Mouse (Mus musculus) embryonic fibroblast, embryonic 13.5 days (primary cell): ENCODE measurements around the gene Rbm14. TPM values are rescaled to one million over a fixed set of nuclear protein-coding genes. Genes with fewer than 3 reads are reported as not detected.
"Not testable (repeated sequence)": the region's sequence is repeated elsewhere in the genome, so short reads cannot be mapped to it uniquely, and the experiment has no call there.

Experiments used
- H3K27ac ChIP-seq: 2 replicates; pipeline ENCODE4 v1.5.1; 2012; ENCODE audit warnings: low read length, control low read depth, inconsistent platforms; ENCODE audit not compliant: insufficient read depth
- H3K4me1 ChIP-seq: 2 replicates; pipeline ENCODE4 v1.6.1; 2011; ENCODE audit warnings: low read length; ENCODE audit not compliant: control insufficient read depth, insufficient read depth
- H3K4me3 ChIP-seq: 2 replicates; pipeline ENCODE4 v1.5.1; 2011; ENCODE audit warnings: mild to moderate bottlenecking, control low read depth, low read length; ENCODE audit not compliant: insufficient read depth
- CTCF ChIP-seq: IDR thresholded peaks from 2 replicates; pipeline ENCODE4 v1.5.1; 2011; ENCODE audit warnings: mild to moderate bottlenecking, control low read depth, low read length, moderate library complexity, borderline replicate concordance; ENCODE audit not compliant: insufficient read depth
- POLR2A ChIP-seq: IDR thresholded peaks from 2 replicates; pipeline ENCODE4 v1.6.1; 2011; ENCODE audit warnings: low read depth, mild to moderate bottlenecking, control low read depth, low read length, moderate library complexity
- polyA plus RNA-seq: library from polyadenylated mRNA; stranded (reverse); fragments of >200 nt; gene quantifications from 2 replicates; pipeline ENCODE4 v1.2.4, GENCODE M21; 2011; ENCODE audit warnings: low read depth; ENCODE audit not compliant: missing spikeins, insufficient read length

Gene Rbm14
- polyA plus RNA-seq, 1 experiment, result 33.6 TPM

- 0 out of 2 replicates have a peak, but pooled peaks cover 2% of the 10 kb centered on the region for H3K4me1 ChIP-seq
- peak within 1 kb of the TSS; percentile 85 for H3K27ac ChIP-seq
- H3K4me3 ChIP-seq, result peak within 1 kb of the TSS; percentile 96
- TF ChIP-seq POLR2A (peak; percentile 77), CTCF (no peak)
These were observed 17.5 kb downstream of the Rbm14 start, which contains the start of gene Rbm4 for GRCm38 (mm10) chr19:4793831-4794422. TSS of gene Rbm4 (minus strand) at chr19:4793901.

- H3K4me1 ChIP-seq, result 0 out of 2 replicates have a peak, but pooled peaks cover 2% of the 10 kb centered on the region
- TF ChIP-seq CTCF (no peak), POLR2A (peak; percentile 76; the same call in 1 of the 2 replicates)
These were observed 18.1 kb downstream of the Rbm14 start for GRCm38 (mm10) chr19:4793281-4793830.

GRCm38 (mm10) chr19:4786313-4786712 lies 25.1 kb downstream of the Rbm14 start:
- no peak overlapping the region for H3K27ac ChIP-seq
- 0 out of 2 replicates have a peak, but pooled peaks cover under 1% of the 10 kb centered on the region for H3K4me1 ChIP-seq
- H3K4me3 ChIP-seq, result no peak overlapping the region
- no peak for TF ChIP-seq POLR2A

More at GRCm38 (mm10) chr19:4793281-4793830, 18.1 kb downstream of the Rbm14 start:
- Histone ChIP-seq H3K4me3 (peak overlapping the region; percentile 96), H3K27ac (peak overlapping the region; percentile 85)

GRCm38 (mm10) chr19:4785206-4785605 lies 26.2 kb downstream of the Rbm14 start:
- no peaks in the 10 kb centered on the region for H3K4me1 ChIP-seq
- H3K4me3 ChIP-seq, result no peak overlapping the region
- TF ChIP-seq CTCF, result no peak
- TF ChIP-seq POLR2A, result no peak
- no peak overlapping the region for H3K27ac ChIP-seq

- Histone ChIP-seq H3K4me1 (no peaks in the 10 kb centered on the region), H3K27ac (no peak overlapping the region), H3K4me3 (no peak overlapping the region)
- TF ChIP-seq POLR2A (no peak), CTCF (no peak)
These were observed 28.5 kb downstream of the Rbm14 start for GRCm38 (mm10) chr19:4782891-4783290.

GRCm38 (mm10) chr19:4772785-4773184 lies 38.6 kb downstream of the Rbm14 start:
- H3K4me1 ChIP-seq, result no peaks in the 10 kb centered on the region
- no peak overlapping the region for H3K4me3 ChIP-seq
- TF ChIP-seq POLR2A, result no peak
- TF ChIP-seq CTCF, result no peak
- no peak overlapping the region for H3K27ac ChIP-seq

- Histone ChIP-seq H3K27ac (no peak overlapping the region), H3K4me1 (no peaks in the 10 kb centered on the region), H3K4me3 (no peak overlapping the region)
- TF ChIP-seq CTCF (no peak), POLR2A (no peak)
These were observed 43.8 kb downstream of the Rbm14 start for GRCm38 (mm10) chr19:4767507-4768148.

- H3K27ac ChIP-seq, result no peak overlapping the region
- peaks cover under 1% of the 10 kb centered on the region for H3K4me1 ChIP-seq
- no peak for TF ChIP-seq POLR2A
- no peak for TF ChIP-seq CTCF
- H3K4me3 ChIP-seq, result no peak overlapping the region
These were observed 48.6 kb downstream of the Rbm14 start for GRCm38 (mm10) chr19:4762876-4763275.

- H3K4me1 ChIP-seq, H3K4me3 ChIP-seq, H3K27ac ChIP-seq: not testable (repeated sequence)
These were observed 50.9 kb downstream of the Rbm14 start for GRCm38 (mm10) chr19:4760544-4760943.

- TF ChIP-seq CTCF (no peak), POLR2A (no peak)
These were observed 54.5 kb downstream of the Rbm14 start for GRCm38 (mm10) chr19:4756921-4757320.

More at GRCm38 (mm10) chr19:4756921-4757320, 54.5 kb downstream of the Rbm14 start:
- Histone ChIP-seq H3K4me1 (peaks cover 4% of the 10 kb centered on the region), H3K27ac (peak overlapping the region; percentile 23; the same call in 1 of the 2 replicates), H3K4me3 (peak overlapping the region; percentile 70)
